Mouse (Mus musculus) Muller cell, postnatal 12 days (primary cell): ENCODE measurements around the gene Itpr1.

Source experiments
- DNase-seq: peaks from one replicate; pipeline ENCODE4 v3.0.0-alpha.2; 2015; ENCODE audit errors: inconsistent ontology term

Itpr1 gene

GRCm38 (mm10) chr6:108397956-108398355 lies 185.1 kb downstream of the Itpr1 start:
- no peak for DNase-seq

GRCm38 (mm10) chr6:108401412-108401955 lies 188.6 kb downstream of the Itpr1 start:
- no peak for DNase-seq

GRCm38 (mm10) chr6:108404736-108405135 lies 191.8 kb downstream of the Itpr1 start:
- DNase-seq, result no peak

DNA sequence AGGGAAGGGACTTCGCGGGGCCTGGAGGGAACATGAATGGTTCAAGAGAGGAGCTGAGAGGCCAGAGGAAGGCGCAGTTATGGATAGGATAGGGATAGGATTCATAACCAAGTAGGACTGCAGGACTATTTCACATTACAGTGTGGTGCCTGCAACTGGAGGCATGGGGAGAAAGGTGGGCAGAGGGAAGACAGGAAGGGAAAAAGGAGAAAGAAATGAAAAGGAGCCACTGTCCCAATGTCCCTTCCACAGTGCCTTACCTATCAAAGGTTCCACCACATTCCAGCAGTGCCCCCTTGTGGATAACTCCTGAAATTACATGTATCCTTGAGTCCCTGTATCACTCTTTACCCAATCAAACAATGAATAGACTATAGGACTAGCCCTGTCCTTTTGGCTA lies 195.2 kb downstream of the Itpr1 start:
- peak; percentile 45 for DNase-seq

DNA sequence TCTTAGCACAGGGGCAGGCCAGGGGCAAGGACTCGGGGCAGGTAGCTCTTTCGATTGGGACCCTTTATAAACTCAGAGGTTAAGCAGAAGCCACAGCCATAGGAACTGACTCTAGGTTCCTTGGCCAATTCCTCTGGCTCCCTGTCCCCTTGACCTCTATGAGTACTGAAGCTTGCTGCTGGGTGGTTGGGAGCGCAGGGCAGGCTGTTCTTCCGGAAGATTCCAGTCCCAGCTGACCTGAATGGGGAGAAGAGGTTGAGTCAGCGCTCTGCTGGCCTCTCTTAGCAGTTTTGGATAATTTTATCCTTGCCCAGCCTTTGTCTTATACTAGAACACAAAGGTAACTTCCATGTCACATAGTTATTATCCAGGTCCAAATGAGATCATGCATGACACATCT lies 195.8 kb downstream of the Itpr1 start:
- DNase-seq, result no peak

GRCm38 (mm10) chr6:108410771-108411170 lies 197.9 kb downstream of the Itpr1 start:
- no peak for DNase-seq

DNA sequence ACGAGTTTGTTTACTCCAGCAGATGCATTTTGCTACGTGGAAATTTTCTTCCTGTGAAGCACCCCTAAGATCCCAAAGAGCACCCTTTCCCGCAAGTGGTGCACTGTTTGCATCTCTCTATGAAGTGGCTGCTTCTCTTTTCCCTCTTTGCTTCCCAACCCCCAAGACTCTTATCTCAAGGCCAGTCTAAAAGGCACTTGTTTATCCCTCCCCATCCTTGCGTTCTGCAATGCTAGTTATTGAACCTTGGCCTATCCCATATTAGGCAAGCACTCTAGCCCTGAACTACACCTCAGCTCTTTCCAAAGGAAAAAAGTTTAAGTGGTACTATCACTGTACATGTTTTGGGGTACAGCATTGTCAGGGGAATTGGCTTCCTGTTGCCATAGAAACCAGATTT lies 198.3 kb downstream of the Itpr1 start:
- DNase-seq, result no peak

DNA sequence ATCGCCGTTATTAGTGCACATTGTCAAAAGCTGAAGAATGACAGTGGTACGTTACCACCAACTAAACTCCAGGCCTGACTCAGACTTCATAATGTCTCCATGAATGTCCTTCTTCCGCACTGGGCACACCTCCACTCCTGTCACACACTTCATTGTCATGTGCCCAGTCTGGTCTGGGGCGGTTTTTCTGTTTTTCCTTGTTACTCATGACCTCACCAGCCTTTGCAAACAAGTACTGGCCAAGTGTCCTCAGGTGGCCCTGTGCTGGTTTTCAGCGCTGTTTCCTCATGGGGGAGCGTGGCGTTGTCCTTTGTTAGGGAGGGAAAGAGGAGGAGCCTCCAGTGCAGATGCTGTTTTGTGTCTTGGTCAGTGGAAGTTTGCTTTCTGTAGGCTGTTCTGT lies 200.1 kb downstream of the Itpr1 start:
- DNase-seq, result no peak

DNA sequence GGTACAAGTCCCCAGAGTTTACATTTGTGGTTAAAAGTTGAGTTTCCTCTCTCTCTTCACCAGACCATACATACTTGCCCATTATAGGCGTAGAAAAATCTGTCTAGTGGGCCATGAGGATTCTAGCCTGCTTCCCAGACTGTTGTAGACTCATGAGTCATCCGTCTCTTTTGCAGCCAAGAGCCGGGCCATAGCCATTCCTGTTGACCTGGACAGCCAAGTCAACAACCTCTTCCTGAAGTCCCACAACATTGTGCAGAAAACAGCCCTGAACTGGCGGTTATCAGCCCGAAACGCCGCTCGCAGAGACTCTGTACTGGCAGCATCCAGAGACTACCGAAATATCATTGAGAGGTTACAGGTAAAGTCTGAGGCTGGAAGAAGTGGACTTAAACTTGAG lies 200.7 kb downstream of the Itpr1 start:
- DNase-seq, result no peak

DNA sequence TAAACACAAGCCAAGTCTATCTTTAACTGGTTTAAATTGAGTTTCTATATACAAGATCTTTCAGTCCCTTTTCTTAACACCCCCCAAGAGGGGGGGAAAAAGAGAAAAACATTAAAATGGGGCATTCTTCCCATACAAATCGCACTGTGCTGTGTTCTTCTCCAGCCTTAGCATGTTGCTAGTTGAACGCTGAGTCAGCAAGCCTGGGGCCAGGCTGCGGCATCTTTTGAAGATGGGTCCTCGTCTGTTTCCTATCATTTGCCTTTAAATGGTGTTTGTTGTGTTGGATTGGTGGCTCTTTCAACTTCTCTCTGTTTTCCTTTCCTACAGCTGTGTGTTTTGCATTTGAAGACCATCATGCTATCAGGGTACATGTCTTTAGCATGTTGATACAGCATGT lies 203.0 kb downstream of the Itpr1 start:
- no peak for DNase-seq

DNA sequence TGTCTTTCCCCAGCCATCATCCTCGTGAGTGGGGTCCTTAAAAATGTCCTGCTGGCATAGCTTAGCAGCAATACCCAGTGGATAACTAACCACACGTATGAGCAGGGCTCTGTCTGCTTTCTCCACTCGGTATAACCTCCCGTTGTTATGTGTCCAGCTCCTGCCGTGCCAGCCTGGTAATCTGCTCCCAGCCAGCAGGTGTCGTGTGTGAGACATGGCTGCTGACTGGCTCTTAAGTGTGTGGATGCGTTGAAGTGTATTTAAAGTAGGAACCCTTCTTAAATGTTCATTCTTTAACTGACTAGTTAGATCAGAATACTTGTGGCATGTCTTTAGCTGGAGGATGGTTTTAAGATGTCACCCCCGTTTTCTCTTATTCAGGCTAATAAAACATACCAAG lies 204.6 kb downstream of the Itpr1 start:
- peak; percentile 49 for DNase-seq

DNA sequence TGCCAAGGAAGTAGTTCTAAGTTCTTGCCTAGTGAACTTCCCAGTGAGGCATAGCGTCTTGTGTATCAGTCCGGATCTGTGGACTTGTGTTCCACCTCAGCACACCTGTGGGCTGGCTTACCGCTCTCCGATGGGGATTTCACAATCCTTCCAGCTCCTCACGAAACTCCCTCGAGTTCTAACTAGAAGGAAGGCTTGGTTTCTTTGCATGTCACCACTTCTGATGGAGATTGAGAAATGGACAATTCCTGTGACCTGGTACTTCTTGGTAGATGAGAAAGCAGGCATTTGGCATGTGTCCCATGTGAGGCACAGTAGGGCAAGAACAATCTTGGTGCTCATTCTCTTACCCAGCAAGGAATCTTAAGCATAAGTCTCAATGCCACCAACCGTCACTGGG lies 205.3 kb downstream of the Itpr1 start:
- no peak for DNase-seq

- peak; percentile 29 for DNase-seq
These were observed 212.1 kb downstream of the Itpr1 start for GRCm38 (mm10) chr6:108424749-108425584.

GRCm38 (mm10) chr6:108426789-108427188 lies 213.9 kb downstream of the Itpr1 start:
- DNase-seq, result peak; percentile 90

GRCm38 (mm10) chr6:108428383-108428782 lies 215.5 kb downstream of the Itpr1 start:
- no peak for DNase-seq

DNA sequence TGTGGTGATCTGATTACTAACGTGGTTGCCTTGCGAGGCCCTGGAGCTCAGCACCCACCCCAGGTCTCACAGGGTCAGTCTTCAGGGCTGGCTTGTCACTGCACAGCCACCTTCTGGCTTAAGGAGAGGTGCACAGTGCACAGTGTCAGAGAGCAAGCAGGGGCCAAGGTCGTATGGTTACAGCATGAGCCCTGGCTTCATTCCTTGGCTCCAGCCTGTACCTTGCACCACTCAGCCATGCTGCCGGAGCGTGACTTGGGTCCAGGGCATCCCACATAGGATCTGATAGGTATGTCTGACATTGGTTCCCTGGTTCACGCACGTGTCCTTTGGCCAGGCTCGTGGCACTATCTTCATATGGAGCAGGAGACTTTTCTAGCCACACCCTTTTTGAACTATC lies 217.1 kb downstream of the Itpr1 start:
- DNase-seq, result no peak

DNA sequence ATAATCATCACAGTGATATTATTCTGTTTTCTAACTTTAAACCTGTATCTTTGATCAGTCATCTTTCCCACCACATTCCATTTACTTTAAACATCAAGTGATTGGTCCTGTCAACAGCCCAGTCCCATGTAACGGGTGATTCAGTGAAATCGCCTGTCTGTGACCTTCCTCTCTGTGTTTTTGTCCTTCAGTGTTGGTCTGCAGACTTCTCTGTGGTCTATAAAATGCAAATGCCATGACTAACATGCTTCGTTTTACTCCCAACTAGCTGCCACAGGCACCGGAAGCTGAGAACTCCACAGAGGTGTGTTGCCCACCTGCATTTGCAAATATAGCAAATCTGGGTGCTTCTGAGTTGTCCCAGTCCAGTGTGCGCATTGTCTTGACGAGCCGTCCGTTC lies 218.3 kb downstream of the Itpr1 start:
- DNase-seq, result no peak

- DNase-seq, result no peak
These were observed 219.9 kb downstream of the Itpr1 start for GRCm38 (mm10) chr6:108432836-108433235.

DNA sequence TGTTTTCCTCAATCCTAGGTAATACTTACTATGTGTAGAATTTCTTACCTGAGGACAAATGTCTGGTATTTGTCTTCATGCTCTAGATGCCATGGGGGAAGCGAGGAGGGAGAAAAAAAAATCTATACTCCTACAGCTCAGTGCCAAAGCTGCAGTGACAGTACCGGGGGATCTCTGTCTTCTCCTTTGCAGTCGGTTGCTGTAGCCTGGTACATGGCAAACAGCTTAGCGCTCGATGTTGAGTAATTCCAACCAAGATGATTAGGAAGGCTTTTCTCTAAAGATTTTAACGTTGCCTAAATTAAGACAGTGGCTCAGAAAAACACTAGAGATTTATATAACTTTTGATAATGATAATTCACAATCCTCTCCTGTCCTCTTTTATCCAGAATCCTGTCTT lies 221.9 kb downstream of the Itpr1 start:
- DNase-seq, result no peak

GRCm38 (mm10) chr6:108435467-108435866 lies 222.6 kb downstream of the Itpr1 start:
- DNase-seq, result no peak

GRCm38 (mm10) chr6:108436608-108437007 lies 223.7 kb downstream of the Itpr1 start:
- no peak for DNase-seq

DNA sequence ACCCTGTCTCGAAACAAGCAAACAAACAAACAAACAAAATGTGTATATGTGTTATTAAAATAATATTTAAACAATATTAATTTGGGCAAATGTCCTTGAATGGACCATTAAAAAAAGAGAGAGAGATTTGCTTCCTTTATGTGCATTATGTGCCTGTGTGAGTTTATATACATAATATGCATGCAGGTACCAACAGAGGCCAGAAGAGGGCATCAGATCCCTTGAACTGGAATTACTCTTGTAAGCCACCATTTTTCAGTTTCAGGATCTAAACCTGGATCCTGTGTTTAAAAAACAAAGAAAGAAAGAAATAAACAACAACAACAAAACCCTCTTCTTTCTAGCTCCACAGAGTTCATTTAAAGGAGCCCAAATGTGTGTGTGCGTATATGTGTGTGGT lies 228.4 kb downstream of the Itpr1 start:
- DNase-seq, result no peak

DNA sequence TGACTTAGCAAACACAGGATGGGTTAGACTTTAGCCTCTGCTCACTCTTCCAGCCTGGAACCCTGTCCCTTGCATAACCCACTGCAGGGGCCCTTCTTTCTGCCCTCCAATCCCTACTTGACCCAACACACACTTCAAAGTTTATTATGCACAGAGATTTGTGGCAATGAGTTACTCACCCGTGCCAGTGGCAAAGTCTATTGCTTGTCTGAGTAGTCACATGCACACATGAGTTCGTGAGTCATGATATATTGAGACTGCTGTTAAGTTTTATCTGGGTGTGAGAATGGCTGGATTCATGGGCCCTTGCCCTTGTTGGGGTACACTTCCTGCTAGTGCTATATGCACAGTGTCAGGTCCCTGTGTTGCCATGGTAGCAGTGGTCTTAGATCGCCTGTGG lies 229.4 kb downstream of the Itpr1 start:
- no peak for DNase-seq

DNA sequence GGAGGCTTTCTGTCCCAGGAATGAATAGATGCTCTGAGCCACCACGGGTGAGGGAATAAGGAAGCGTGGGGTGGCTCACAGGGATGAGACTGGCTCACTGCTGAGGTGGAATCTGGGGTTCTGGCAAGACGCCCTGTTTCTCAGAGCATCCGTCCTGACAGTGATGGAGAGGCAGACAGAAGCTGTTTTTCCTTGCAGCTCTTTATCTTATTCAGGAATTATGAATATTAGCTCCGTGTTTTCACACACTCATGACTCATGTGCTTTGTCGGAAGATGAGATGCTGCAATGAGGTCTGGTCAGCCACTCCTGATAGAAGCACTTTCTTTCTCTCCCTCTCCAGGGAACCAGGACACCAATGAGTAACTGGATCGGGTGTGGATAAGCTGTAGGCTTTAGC lies 231.5 kb downstream of the Itpr1 start:
- peak; percentile 65 for DNase-seq
